ENCODE assay signal across 12 mouse cellular contexts in genomic region chr9:24967571-24967970, GRCm38 (mm10).
DNase-seq lines count a peak whose midpoint lies in the region; ATAC-seq and TF ChIP-seq lines count a peak whose summit lies in the region.
"Had no signal": no experiment of that assay in that cellular context is flagged by ENCODE, and none has a peak within 500 bp of the region (broad histone marks: within the 10 kb centered on the region; RNA-seq: fewer than 3 reads in every experiment).

No protein-coding gene starts in this region.

- 63% methylated on average over 10 of the region's 10 CpGs for WGBS in heart, embryonic 15.5 days
- 72% methylated on average over 10 of the region's 10 CpGs for WGBS in limb, embryonic 12.5 days
- WGBS in limb, embryonic 10.5 days: 82% methylated on average over 10 of the region's 10 CpGs
- 64% methylated on average over 10 of the region's 10 CpGs for WGBS in embryonic facial prominence, embryonic 14.5 days
- 75% methylated on average over 10 of the region's 10 CpGs for WGBS in intestine, postnatal 0 days

- H3K4me3 ChIP-seq in heart, embryonic 15.5 days: no peak overlapping the region
- no peak overlapping the region for H3K4me3 ChIP-seq in limb, embryonic 12.5 days (replicated peaks)
- no peak overlapping the region for H3K4me3 ChIP-seq in limb, embryonic 10.5 days
- H3K4me3 ChIP-seq in embryonic facial prominence, embryonic 14.5 days (ENCODE audit: low read depth, low read length): no peak overlapping the region
- H3K4me3 ChIP-seq in intestine, postnatal 0 days (ENCODE audit: low read depth, low read length): no peak overlapping the region
- H3K4me3 ChIP-seq: embryonic facial prominence, embryonic 15.5 days had no signal

- H3K27ac ChIP-seq in heart, embryonic 15.5 days: no peak overlapping the region
- H3K27ac ChIP-seq in limb, embryonic 12.5 days: no peak overlapping the region
- no peak overlapping the region for H3K27ac ChIP-seq in limb, embryonic 10.5 days
- H3K27ac ChIP-seq in embryonic facial prominence, embryonic 14.5 days (replicated peaks; ENCODE audit: low read depth, low read length): no peak overlapping the region
- no peak overlapping the region for H3K27ac ChIP-seq in intestine, postnatal 0 days (ENCODE audit: low read depth, low read length)
- H3K27ac ChIP-seq: embryonic facial prominence, embryonic 15.5 days had no signal

- TF ChIP-seq CTCF in intestine, postnatal 0 days (IDR thresholded peaks at IDR 0.05; ENCODE audit: low read depth): peak; percentile 38

- peak; percentile 18; the same call in 1 of the 2 replicates for ATAC-seq in heart, embryonic 15.5 days (replicated peaks; ENCODE audit: insufficient number of reproducible peaks, insufficient read depth, low FRiP score, low read depth)
- ATAC-seq in limb, embryonic 12.5 days (ENCODE audit: insufficient number of reproducible peaks, insufficient read depth, low FRiP score, low TSS enrichment, low read depth): 0 out of 2 replicates have a peak, but pooled peaks have one; percentile 59
- peak; percentile 26; the same call in 1 of the 2 replicates for ATAC-seq in embryonic facial prominence, embryonic 14.5 days (ENCODE audit: low read depth)
- ATAC-seq in intestine, postnatal 0 days: no peak
- ATAC-seq: forebrain, embryonic 14.5 days had no signal

- no peak overlapping the region for H3K9ac ChIP-seq in heart, embryonic 15.5 days
- no peak overlapping the region for H3K9ac ChIP-seq in limb, embryonic 12.5 days (replicated peaks)
- no peak overlapping the region for H3K9ac ChIP-seq in embryonic facial prominence, embryonic 14.5 days (ENCODE audit: low read depth, low read length)
- H3K9ac ChIP-seq in intestine, postnatal 0 days (ENCODE audit: low read depth, low read length): no peak overlapping the region
- H3K9ac ChIP-seq: embryonic facial prominence, embryonic 15.5 days had no signal

- H3K4me2 ChIP-seq in heart, embryonic 15.5 days: no peak overlapping the region
- H3K4me2 ChIP-seq in limb, embryonic 12.5 days: no peak overlapping the region
- H3K4me2 ChIP-seq in embryonic facial prominence, embryonic 14.5 days (ENCODE audit: low read depth, low read length): no peak overlapping the region
- H3K4me2 ChIP-seq in intestine, postnatal 0 days (replicated peaks; ENCODE audit: low read depth): no peak overlapping the region
- H3K4me2 ChIP-seq: embryonic facial prominence, embryonic 15.5 days had no signal

- peaks cover 34% of the 10 kb centered on the region for H3K4me1 ChIP-seq in heart, embryonic 15.5 days (replicated peaks)
- H3K4me1 ChIP-seq in limb, embryonic 12.5 days (replicated peaks): no peaks in the 10 kb centered on the region
- 0 out of 2 replicates have a peak, but pooled peaks cover 3% of the 10 kb centered on the region for H3K4me1 ChIP-seq in limb, embryonic 10.5 days
- no peaks in the 10 kb centered on the region for H3K4me1 ChIP-seq in embryonic facial prominence, embryonic 14.5 days (ENCODE audit: control insufficient read depth, insufficient read depth, low read length)
- no peaks in the 10 kb centered on the region for H3K4me1 ChIP-seq in intestine, postnatal 0 days (replicated peaks; ENCODE audit: control insufficient read depth, insufficient read depth, low read length)
- H3K4me1 ChIP-seq: embryonic facial prominence, embryonic 15.5 days had no signal

- H3K27me3 ChIP-seq in heart, embryonic 15.5 days: no peaks in the 10 kb centered on the region
- H3K27me3 ChIP-seq in limb, embryonic 12.5 days: no peaks in the 10 kb centered on the region
- no peaks in the 10 kb centered on the region for H3K27me3 ChIP-seq in limb, embryonic 10.5 days (ENCODE audit: low read depth, poor library complexity, severe bottlenecking)
- no peaks in the 10 kb centered on the region for H3K27me3 ChIP-seq in embryonic facial prominence, embryonic 14.5 days (replicated peaks; ENCODE audit: control insufficient read depth, insufficient read depth, low read length)
- H3K27me3 ChIP-seq in intestine, postnatal 0 days (replicated peaks; ENCODE audit: control insufficient read depth, insufficient read depth, low read length): no peaks in the 10 kb centered on the region
- H3K27me3 ChIP-seq: embryonic facial prominence, embryonic 15.5 days had no signal

- H3K9me3 ChIP-seq in heart, embryonic 15.5 days (replicated peaks): no peaks in the 10 kb centered on the region
- H3K9me3 ChIP-seq in limb, embryonic 12.5 days: no peaks in the 10 kb centered on the region
- H3K9me3 ChIP-seq in limb, embryonic 10.5 days (replicated peaks): no peaks in the 10 kb centered on the region
- no peaks in the 10 kb centered on the region for H3K9me3 ChIP-seq in embryonic facial prominence, embryonic 14.5 days (ENCODE audit: control insufficient read depth, low read length)
- H3K9me3 ChIP-seq in intestine, postnatal 0 days (ENCODE audit: control insufficient read depth): no peaks in the 10 kb centered on the region
- H3K9me3 ChIP-seq: embryonic facial prominence, embryonic 15.5 days had no signal

- H3K36me3 ChIP-seq in heart, embryonic 15.5 days: no peaks in the 10 kb centered on the region
- no peaks in the 10 kb centered on the region for H3K36me3 ChIP-seq in limb, embryonic 12.5 days
- no peaks in the 10 kb centered on the region for H3K36me3 ChIP-seq in limb, embryonic 10.5 days
- no peaks in the 10 kb centered on the region for H3K36me3 ChIP-seq in embryonic facial prominence, embryonic 14.5 days (ENCODE audit: control insufficient read depth, insufficient read depth, low read length)
- H3K36me3 ChIP-seq in intestine, postnatal 0 days (ENCODE audit: control insufficient read depth, insufficient read depth): no peaks in the 10 kb centered on the region
- H3K36me3 ChIP-seq: embryonic facial prominence, embryonic 15.5 days had no signal

- DNase-seq in heart, adult 8-10 months (ENCODE audit: low spot score): no peak
- DNase-seq in limb, embryonic 10.5 days (ENCODE audit: low spot score): no peak
- DNase-seq in embryonic facial prominence, embryonic 14.5 days (ENCODE audit: low spot score): peak; percentile 5
- no peak for DNase-seq in adrenal gland, postnatal 4 days (ENCODE audit: low spot score in 2 of 2)
- DNase-seq: adrenal gland, postnatal 25 days; cerebellum, adult 11-12 months; kidney, adult 11 months had no signal
